Mouse (Mus musculus) embryonic stem cell, embryonic (primary cell): Measurements from ENCODE around the gene Zfp180.

ENCODE experiments used
- CTCF ChIA-PET, 4 experiments: fragments of 300-600 bp in 2 of 4; fragments of 350-600 bp in 2 of 4; sonication (Branson Sonifier 250); formaldehyde crosslinking; loops; one replicate each; lab custom pipeline; 2022; ENCODE audit warnings: inconsistent platforms in 2 of 4; lab: Charles Lee
- POLR2A ChIA-PET, 4 experiments: fragments of 300-600 bp in 2 of 4; fragments of 350-600 bp in 2 of 4; sonication (Branson Sonifier 250); formaldehyde crosslinking; loops; one replicate each; lab custom pipeline; 2022; ENCODE audit warnings: antibody characterized with exemption in 4 of 4, inconsistent platforms in 1 of 4; lab: Charles Lee

Zfp180 gene

GRCm38 (mm10) chr7:24081634-24082431 is at the start of gene Zfp180:
Gene Zfp180 (plus strand): TSS chr7:24081924.
- POLR2A ChIA-PET = interaction anchor here in 3 of 4 experiments (0.8 to 3.8 kb wide), 26 partner anchors 9 to 362 kb away, joined by 3 to 23 read pairs (median 4); partner anchors contain the start of genes Zfp235 (in 3 of the 3), Smg9 (in 2 of the 3), Zfp108 (in 1 of the 3) and Zfp112 (in 1 of the 3)

GRCm38 (mm10) chr7:24052660-24053304 is 28.9 kb upstream of the Zfp180 start, which contains the start of gene Vmn1r183:
Gene Vmn1r183 (plus strand): TSS chr7:24053254.
- ChIA-PET CTCF (no interaction called here), POLR2A (no interaction called here)

More at GRCm38 (mm10) chr7:24081634-24082431, at the start of gene Zfp180:
- CTCF ChIA-PET = interaction anchor here in 1 of 4 experiments (0.5 kb wide), 1 partner anchor 256 kb away, joined by 3 read pairs; no protein-coding TSS in a partner anchor

GRCm38 (mm10) chr7:24074424-24074823 is 7.3 kb upstream of the Zfp180 start:
- POLR2A ChIA-PET = interaction anchor here in 3 of 4 experiments (0.5 to 4.9 kb wide), 5 partner anchors 8 to 433 kb away, joined by 3 to 46 read pairs (median 3); partner anchors contain the start of gene Zfp180 (in 1 of the 3)
- CTCF ChIA-PET = interaction anchor here in 1 of 4 experiments (1.4 kb wide), 1 partner anchor 12 kb away, joined by 6 read pairs; no protein-coding TSS in a partner anchor

GRCm38 (mm10) chr7:24082457-24083235 is 922 bp downstream of the Zfp180 start:
- POLR2A ChIA-PET = interaction anchor here in 2 of 4 experiments (0.9 to 3.8 kb wide), 9 partner anchors 9 to 317 kb away, joined by 3 to 23 read pairs (median 6); partner anchors contain the start of genes Smg9 (in 1 of the 2) and Zfp235 (in 1 of the 2)

GRCm38 (mm10) chr7:24086871-24087270 is 5.1 kb downstream of the Zfp180 start:
- ChIA-PET POLR2A (interaction anchor here (0.6 to 5.6 kb wide), 24 partner anchors 10 to 753 kb away, joined by 3 to 46 read pairs (median 6); partner anchors contain the start of genes Smg9 (in 2 of the 4), Zfp235 (in 2 of the 4), Zfp108 (in 1 of the 4) and Zfp112 (in 1 of the 4)), CTCF (interaction anchor here in 2 of 4 experiments (0.5 to 2.5 kb wide), 11 partner anchors 11 to 201 kb away, joined by 3 to 8 read pairs (median 4); partner anchors contain the start of genes Zfp109 (in 1 of the 2), Zfp114 (in 1 of the 2) and Zfp235 (in 1 of the 2))

More at GRCm38 (mm10) chr7:24082457-24083235, 922 bp downstream of the Zfp180 start:
- CTCF ChIA-PET = no interaction called here

GRCm38 (mm10) chr7:24087485-24088125 is 5.9 kb downstream of the Zfp180 start:
- ChIA-PET POLR2A (interaction anchor here (0.7 to 5.6 kb wide), 25 partner anchors 8 to 312 kb away, joined by 3 to 46 read pairs (median 6); partner anchors contain the start of genes Zfp235 (in 2 of the 4), Smg9 (in 1 of the 4), Zfp108 (in 1 of the 4) and Zfp112 (in 1 of the 4)), CTCF (interaction anchor here in 2 of 4 experiments (0.5 to 2.5 kb wide), 10 partner anchors 11 to 200 kb away, joined by 3 to 8 read pairs (median 5); partner anchors contain the start of genes Zfp109 (in 1 of the 2), Zfp114 (in 1 of the 2) and Zfp235 (in 1 of the 2))

GRCm38 (mm10) chr7:24104403-24104802 is 22.7 kb downstream of the Zfp180 start:
- ChIA-PET POLR2A (interaction anchor here in 2 of 4 experiments (0.7 to 4.6 kb wide), 12 partner anchors 8 to 295 kb away, joined by 3 to 43 read pairs (median 4); partner anchors contain the start of genes Zfp180 (in 2 of the 2), Smg9 (in 1 of the 2) and Zfp235 (in 1 of the 2)), CTCF (no interaction called here)

GRCm38 (mm10) chr7:24105144-24105703 is 23.5 kb downstream of the Zfp180 start:
- POLR2A ChIA-PET = interaction anchor here in 3 of 4 experiments (0.5 to 4.6 kb wide), 16 partner anchors 8 to 781 kb away, joined by 3 to 43 read pairs (median 4); partner anchors contain the start of genes Zfp180 (in 3 of the 3), Smg9 (in 1 of the 3) and Zfp235 (in 1 of the 3)
- CTCF ChIA-PET = no interaction called here

- CTCF ChIA-PET = no interaction called here
- POLR2A ChIA-PET = interaction anchor here in 2 of 4 experiments (0.8 to 0.9 kb wide), 2 partner anchors 23 to 24 kb away, joined by 3 read pairs; partner anchors contain the start of gene Zfp235 (in 1 of the 2)
Measured at GRCm38 (mm10) chr7:24110839-24111238, 29.1 kb downstream of the Zfp180 start.

- ChIA-PET CTCF (no interaction called here), POLR2A (interaction anchor here in 1 of 4 experiments (0.8 kb wide), 1 partner anchor 25 kb away, joined by 3 read pairs; no protein-coding TSS in a partner anchor)
Measured at GRCm38 (mm10) chr7:24111772-24112155, 30.0 kb downstream of the Zfp180 start.

GRCm38 (mm10) chr7:24112156-24112856 is 30.6 kb downstream of the Zfp180 start, which contains the start of gene Zfp112:
Gene Zfp112 (plus strand): TSS chr7:24112314.
- POLR2A ChIA-PET = interaction anchor here in 3 of 4 experiments (1.0 to 2.0 kb wide), 13 partner anchors 9 to 142 kb away, joined by 3 to 13 read pairs (median 4); partner anchors contain the start of genes Zfp235 (in 3 of the 3), Zfp108 (in 1 of the 3) and Zfp180 (in 1 of the 3)

GRCm38 (mm10) chr7:24113001-24113400 is 31.3 kb downstream of the Zfp180 start:
- ChIA-PET CTCF (interaction anchor here in 2 of 4 experiments (0.6 to 1.1 kb wide), 3 partner anchors 26 to 558 kb away, joined by 3 to 5 read pairs (median 4); no protein-coding TSS in a partner anchor), POLR2A (interaction anchor here in 3 of 4 experiments (0.6 to 2.0 kb wide), 16 partner anchors 8 to 142 kb away, joined by 3 to 13 read pairs (median 4); partner anchors contain the start of genes Zfp235 (in 3 of the 3), Zfp108 (in 1 of the 3) and Zfp180 (in 1 of the 3))

More at GRCm38 (mm10) chr7:24112156-24112856, 30.6 kb downstream of the Zfp180 start, which contains the start of gene Zfp112:
- CTCF ChIA-PET = interaction anchor here in 1 of 4 experiments (0.6 to 1.1 kb wide), 2 partner anchors 25 to 226 kb away, joined by 4 to 5 read pairs; no protein-coding TSS in a partner anchor

- CTCF ChIA-PET = interaction anchor here in 1 of 4 experiments (0.6 kb wide), 1 partner anchor 75 kb away, joined by 5 read pairs; no protein-coding TSS in a partner anchor
Measured at GRCm38 (mm10) chr7:24116655-24117054, 34.9 kb downstream of the Zfp180 start.

GRCm38 (mm10) chr7:24133425-24133995 is 51.8 kb downstream of the Zfp180 start:
- ChIA-PET CTCF (interaction anchor here in 3 of 4 experiments (0.7 to 1.9 kb wide), 5 partner anchors 16 to 224 kb away, joined by 3 to 6 read pairs (median 3); no protein-coding TSS in a partner anchor), POLR2A (interaction anchor here in 3 of 4 experiments (0.8 to 3.2 kb wide), 30 partner anchors 8 to 266 kb away, joined by 3 to 23 read pairs (median 6); partner anchors contain the start of genes Zfp180 (in 3 of the 3), Smg9 (in 2 of the 3), Zfp108 (in 2 of the 3) and Zfp112 (in 2 of the 3))

More at GRCm38 (mm10) chr7:24116655-24117054, 34.9 kb downstream of the Zfp180 start:
- POLR2A ChIA-PET = interaction anchor here in 1 of 4 experiments (1.7 kb wide), 1 partner anchor 17 kb away, joined by 7 read pairs; the partner anchor contains the start of gene Zfp235
